Mouse (Mus musculus) CH12.LX (cell line): ENCODE measurements at regions not wholly inside any gene's neighbourhood (a gene's known extent, or its start where the extent isn't known, plus 50 kb on each side); places are given as distances from the start of the nearest gene placed in this dataset.

ENCODE experiments used
- DNase-seq: peaks from one replicate; pipeline ENCODE4 v3.0.0-alpha.2; 2013; ENCODE audit errors: extremely low read depth
- H3K27ac ChIP-seq: 2 replicates; pipeline ENCODE4 v1.5.1; 2012; ENCODE audit warnings: low read depth, mild to moderate bottlenecking, control low read depth, moderate library complexity; ENCODE audit not compliant: insufficient read depth
- H3K27me3 ChIP-seq: replicated peaks from 2 replicates; pipeline ENCODE3; 2012; ENCODE audit warnings: inconsistent platforms
- H3K36me3 ChIP-seq, 2 experiments: replicated peaks in 1 of 2; 2 replicates each; pipeline versions ENCODE3 to v1.6.1; 2012; ENCODE audit warnings: inconsistent platforms in 1 of 2, low read length in 1 of 2, mild to moderate bottlenecking in 1 of 2, mixed read lengths in 1 of 2, moderate library complexity in 1 of 2; ENCODE audit not compliant: control insufficient read depth in 1 of 2, insufficient read depth in 1 of 2
- H3K4me1 ChIP-seq, 2 experiments: 2 replicates each; pipeline ENCODE4 v1.6.1; 2012; ENCODE audit warnings: inconsistent platforms in 1 of 2, moderate library complexity in 1 of 2; ENCODE audit not compliant: insufficient read depth in 2 of 2, control insufficient read depth in 1 of 2
- H3K4me2 ChIP-seq: 2 replicates; pipeline ENCODE4 v1.6.1; 2012; ENCODE audit warnings: low read depth, mild to moderate bottlenecking, control low read depth; ENCODE audit not compliant: poor library complexity, insufficient read depth, severe bottlenecking
- H3K4me3 ChIP-seq, 3 experiments: fragments of 150-350 bp in 1 of 3; sonication (generic) in 1 of 3; replicated peaks in 1 of 3; 2 replicates each; pipeline versions ENCODE3 to v1.5.1; 2011 to 2012; ENCODE audit warnings: low read depth in 2 of 3, low read length in 2 of 3, mild to moderate bottlenecking in 2 of 3, moderate library complexity in 2 of 3, control low read depth in 1 of 3, improper control_type of control experiment in 1 of 3, inconsistent platforms in 1 of 3, mixed read lengths in 1 of 3; ENCODE audit not compliant: poor library complexity in 1 of 3
- H3K79me2 ChIP-seq: replicated peaks from 2 replicates; pipeline ENCODE4 v1.6.1; 2012; ENCODE audit warnings: mild to moderate bottlenecking, moderate library complexity; ENCODE audit not compliant: control insufficient read depth, poor library complexity, insufficient read depth, severe bottlenecking; ENCODE audit errors: extremely low read depth
- H3K9ac ChIP-seq: 2 replicates; pipeline ENCODE4 v1.6.1; 2012; ENCODE audit warnings: low read depth, mild to moderate bottlenecking, control low read depth, moderate library complexity; ENCODE audit not compliant: insufficient read depth
- H3K9me3 ChIP-seq: replicated peaks from 2 replicates; pipeline ENCODE3; 2012; ENCODE audit warnings: low read length, inconsistent platforms, mixed read lengths
- CHD1 ChIP-seq: IDR thresholded peaks from 2 replicates; pipeline ENCODE4 v1.6.1; 2012; ENCODE audit warnings: low read depth, low read length, improper control_type of control experiment, inconsistent platforms
- CHD2 ChIP-seq: IDR thresholded peaks from 2 replicates; pipeline ENCODE4 v1.6.1; 2011; ENCODE audit warnings: low read length, improper control_type of control experiment
- CTCF ChIP-seq, 2 experiments: IDR thresholded peaks in 1 of 2; conservative IDR thresholded peaks in 1 of 2; 2 replicates each; pipeline ENCODE4 v1.5.1; 2011 to 2012; ENCODE audit warnings: low read depth in 2 of 2, low read length in 2 of 2, improper control_type of control experiment in 1 of 2, inconsistent platforms in 1 of 2, mild to moderate bottlenecking in 1 of 2, moderate library complexity in 1 of 2
- E2F4 ChIP-seq: IDR thresholded peaks from 2 replicates; pipeline ENCODE4 v1.6.1; 2011; ENCODE audit warnings: low read depth, low read length, improper control_type of control experiment; ENCODE audit not compliant: insufficient replicate concordance
- ETS1 ChIP-seq: conservative IDR thresholded peaks from 2 replicates; pipeline ENCODE4 v1.6.1; 2012; ENCODE audit warnings: low read depth, mild to moderate bottlenecking, inconsistent platforms, low read length, improper control_type of control experiment, moderate library complexity
- HCFC1 ChIP-seq: IDR thresholded peaks from 2 replicates; pipeline ENCODE4 v1.6.1; 2012; ENCODE audit warnings: low read depth, mild to moderate bottlenecking, inconsistent platforms, low read length, improper control_type of control experiment
- KAT2A ChIP-seq: IDR thresholded peaks from 2 replicates; pipeline ENCODE4 v1.6.1; 2012; ENCODE audit warnings: low read length, improper control_type of control experiment, inconsistent platforms; ENCODE audit not compliant: insufficient replicate concordance
- MAFK ChIP-seq: IDR thresholded peaks from 2 replicates; pipeline ENCODE4 v1.6.1; 2011; ENCODE audit warnings: low read length, improper control_type of control experiment; ENCODE audit not compliant: insufficient replicate concordance
- MAX ChIP-seq: IDR thresholded peaks from 2 replicates; pipeline ENCODE4 v1.6.1; 2011; ENCODE audit warnings: low read length, improper control_type of control experiment
- MAZ ChIP-seq: IDR thresholded peaks from 2 replicates; pipeline ENCODE4 v1.6.1; 2012; ENCODE audit warnings: low read depth, mild to moderate bottlenecking, inconsistent platforms, low read length, improper control_type of control experiment, moderate library complexity
- NRF1 ChIP-seq: IDR thresholded peaks from 2 replicates; pipeline ENCODE4 v1.6.1; 2014; ENCODE audit warnings: low read depth, mild to moderate bottlenecking, inconsistent platforms, low read length, improper control_type of control experiment, moderate library complexity
- PAX5 ChIP-seq: IDR thresholded peaks from 2 replicates; pipeline ENCODE4 v1.6.1; 2012; ENCODE audit warnings: low read length, inconsistent platforms, mixed read lengths
- RAD21 ChIP-seq: IDR thresholded peaks from 2 replicates; pipeline ENCODE4 v1.6.1; 2011; ENCODE audit warnings: low read depth, mild to moderate bottlenecking, low read length, improper control_type of control experiment, moderate library complexity
- SIN3A ChIP-seq: IDR thresholded peaks from 2 replicates; pipeline ENCODE4 v1.6.1; 2012; ENCODE audit warnings: low read length, improper control_type of control experiment, inconsistent platforms
- TCF12 ChIP-seq: IDR thresholded peaks from 2 replicates; pipeline ENCODE4 v1.6.1; 2014; ENCODE audit warnings: low read depth, mild to moderate bottlenecking, inconsistent platforms, low read length, improper control_type of control experiment
- USF1 ChIP-seq: IDR thresholded peaks from 2 replicates; pipeline ENCODE4 v1.6.1; 2014; ENCODE audit warnings: low read depth, mild to moderate bottlenecking, inconsistent platforms, low read length, improper control_type of control experiment
- USF2 ChIP-seq: conservative IDR thresholded peaks from 2 replicates; pipeline ENCODE4 v1.6.1; 2011; ENCODE audit warnings: low read depth, low read length, improper control_type of control experiment
- ZC3H11A ChIP-seq: IDR thresholded peaks from 2 replicates; pipeline ENCODE4 v1.6.1; 2012; ENCODE audit warnings: low read depth, mild to moderate bottlenecking, inconsistent platforms, low read length, improper control_type of control experiment
- ZKSCAN1 ChIP-seq: IDR thresholded peaks from 2 replicates; pipeline ENCODE4 v1.6.1; 2012; ENCODE audit warnings: low read depth, inconsistent platforms, low read length, improper control_type of control experiment, borderline replicate concordance
- dilution Hi-C: fragments of 300-500 bp; cut with MboI; formaldehyde crosslinking; loops from 2 replicates; pipeline ENCODE4 v1.14.3; 2020; ENCODE audit warnings: low sequenced_read_pairs; ENCODE audit not compliant: extremely low pct_unique_long_range_greater_than_20kb, extremely low pct_ligation_motif_present
- in situ Hi-C: fragments of 300-500 bp; cut with MboI; formaldehyde crosslinking; loops from 3 replicates; pipeline ENCODE4 v1.14.3; 2019; ENCODE audit warnings: low sequenced_read_pairs, low pct_ligation_motif_present, low pct_unique_long_range_greater_than_20kb, mixed read lengths

DNA sequence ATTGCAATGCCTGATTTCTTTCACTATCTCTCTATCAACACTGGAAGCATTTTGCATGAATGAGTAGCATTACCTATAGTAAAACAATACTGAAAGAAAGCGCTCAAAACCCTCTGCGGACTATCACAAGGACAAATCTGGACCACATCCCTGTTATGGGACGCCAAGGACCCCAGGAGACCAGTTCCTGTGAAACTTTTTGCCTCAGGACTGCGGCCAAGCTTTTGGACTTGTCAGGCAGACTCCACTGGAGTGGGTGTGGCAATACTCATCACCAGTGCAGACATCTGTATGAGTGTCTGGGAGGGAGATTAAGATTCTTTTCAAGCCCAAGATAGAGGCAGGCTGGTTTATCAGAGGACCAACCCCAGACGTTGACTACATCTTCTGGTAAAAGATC is 173.0 kb downstream of the Usp46 start:
- Histone ChIP-seq H3K79me2 (no peaks in the 10 kb centered on the region), H3K27me3 (no peaks in the 10 kb centered on the region), H3K4me3 (no peak overlapping the region), H3K9me3 (peaks cover 2% of the 10 kb centered on the region), H3K27ac (no peak overlapping the region), H3K36me3 (no peaks in the 10 kb centered on the region), H3K9ac (no peak overlapping the region), H3K4me2 (no peak overlapping the region), H3K4me1 (no peaks in the 10 kb centered on the region)
- in situ Hi-C loops, result no loop called here
- dilution Hi-C loops, result no loop called here
- TF ChIP-seq USF1 (no peak), HCFC1 (no peak), ZKSCAN1 (no peak), MAX (no peak), TCF12 (no peak), CHD2 (no peak), MAZ (no peak), ZC3H11A (no peak), ETS1 (no peak), USF2 (no peak), MAFK (no peak), PAX5 (no peak), E2F4 (no peak)
- DNase-seq, result no peak

DNA sequence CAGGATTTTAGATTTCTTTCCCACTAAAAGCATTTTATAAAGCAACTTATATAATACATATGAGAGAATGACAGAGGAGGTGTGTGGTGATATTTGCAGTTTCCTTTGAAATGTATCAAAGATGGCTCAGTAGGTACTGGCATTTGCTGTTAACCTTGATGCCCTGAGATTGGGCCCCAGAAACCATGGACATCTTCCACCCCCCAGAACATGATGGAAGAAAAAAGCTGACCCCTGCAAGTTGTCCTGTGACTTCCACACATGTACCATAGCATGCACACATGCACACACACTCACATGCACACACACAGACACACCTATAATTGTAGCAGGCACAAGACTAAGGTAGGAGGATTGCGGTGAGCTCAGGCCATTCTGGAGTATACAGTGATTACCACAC is 171.4 kb downstream of the Usp46 start:
- Histone ChIP-seq H3K9me3 (peaks cover 6% of the 10 kb centered on the region), H3K9ac (no peak overlapping the region), H3K27me3 (no peaks in the 10 kb centered on the region), H3K79me2 (no peaks in the 10 kb centered on the region), H3K4me2 (no peak overlapping the region), H3K36me3 (no peaks in the 10 kb centered on the region), H3K27ac (no peak overlapping the region), H3K4me3 (no peak overlapping the region), H3K4me1 (peaks cover 5% of the 10 kb centered on the region in 2 experiments)
- TF ChIP-seq RAD21 (no peak), ETS1 (no peak), NRF1 (no peak), CTCF (conservative IDR thresholded peaks at IDR 0.05 in 1 of 2, IDR thresholded peaks at IDR 0.05 in 1 of 2; ENCODE audit: low read depth in 2 of 2, low read length in 2 of 2) (no peak), KAT2A (no peak), SIN3A (no peak), CHD1 (no peak), TCF12 (no peak)
- in situ Hi-C loops (no loop called here), dilution Hi-C loops (no loop called here)
- no peak for DNase-seq
